Mouse (Mus musculus): ENCODE measurements around the gene Otop3.

DNA sequence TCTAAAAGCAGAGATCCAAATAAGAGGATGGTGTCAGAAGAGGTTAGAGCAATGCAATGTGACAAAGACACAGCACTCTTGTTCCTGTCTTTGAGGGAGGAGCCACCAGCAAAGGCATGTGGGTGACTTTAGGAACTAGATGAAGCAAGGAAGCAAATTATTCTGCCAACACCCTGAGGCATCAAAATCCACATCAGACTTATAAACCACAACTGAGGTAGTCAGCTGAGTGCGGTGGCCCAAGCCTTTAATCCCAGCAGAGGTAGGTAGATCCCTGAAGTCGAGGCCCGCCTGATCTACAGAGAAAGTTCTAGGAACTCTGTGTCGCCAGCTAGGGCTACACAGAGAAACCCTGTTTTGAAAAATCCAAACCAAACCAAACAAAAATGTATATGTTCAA, 42.7 kb downstream of the Otop3 start:
- TF ChIP-seq CTCF (IDR thresholded peaks at IDR 0.05; ENCODE audit: extremely low read depth, insufficient read depth, low read length) (no peak), POLR2A (IDR thresholded peaks at IDR 0.05; ENCODE audit: extremely low read depth, insufficient read depth, low read length) (no peak)
